Mouse (Mus musculus) large intestine, adult 2 months (tissue): Measurements from ENCODE around the gene Zfp282. TPM values are rescaled to one million over a fixed set of nuclear protein-coding genes. Genes with fewer than 3 reads are reported as not detected.

Source experiments
- DNase-seq: peaks from one replicate; pipeline ENCODE4 v3.0.0-alpha.2; 2012; ENCODE audit warnings: low read depth, low spot score
- whole genome bisulfite sequencing: fragments of 180-500 bp; shearing (Covaris S2); methylation state at CpG from one replicate; pipeline ENCODE4 v1.1.7; 2018; 5-methylcytosine and 5-hydroxymethylcytosine counted together
- polyA plus RNA-seq: library from polyadenylated mRNA; depleted of rRNA; stranded (reverse); fragments of >200 nt; gene quantifications from 2 replicates; pipeline ENCODE4 v1.2.3, GENCODE M21; 2012

Zfp282 gene
- polyA plus RNA-seq, 1 experiment = 6.0 TPM

DNA sequence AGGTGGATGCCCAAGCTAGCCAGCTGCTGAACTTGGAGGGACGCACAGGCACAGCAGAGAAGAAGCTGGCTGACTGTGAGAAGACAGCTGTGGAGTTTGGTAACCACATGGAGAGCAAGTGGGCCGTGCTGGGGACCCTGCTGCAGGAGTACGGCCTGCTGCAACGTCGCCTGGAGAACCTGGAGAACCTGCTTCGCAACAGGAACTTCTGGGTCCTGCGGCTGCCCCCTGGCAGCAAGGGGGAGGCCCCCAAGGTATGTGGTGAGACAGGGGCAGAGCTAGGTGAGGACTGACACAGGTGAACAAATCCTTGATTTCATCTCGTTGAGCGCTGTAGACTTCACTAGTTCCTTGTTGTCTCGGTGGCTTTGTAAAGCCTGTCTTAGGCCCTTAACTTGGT is 3.2 kb downstream of the Zfp282 start:
- 92% methylated on average over 10 of the region's 10 CpGs for WGBS
- DNase-seq = no peak

GRCm38 (mm10) chr6:47888812-47889383 is 11.9 kb downstream of the Zfp282 start:
- no peak for DNase-seq
- WGBS = 77% methylated on average over 8 of the region's 8 CpGs

DNA sequence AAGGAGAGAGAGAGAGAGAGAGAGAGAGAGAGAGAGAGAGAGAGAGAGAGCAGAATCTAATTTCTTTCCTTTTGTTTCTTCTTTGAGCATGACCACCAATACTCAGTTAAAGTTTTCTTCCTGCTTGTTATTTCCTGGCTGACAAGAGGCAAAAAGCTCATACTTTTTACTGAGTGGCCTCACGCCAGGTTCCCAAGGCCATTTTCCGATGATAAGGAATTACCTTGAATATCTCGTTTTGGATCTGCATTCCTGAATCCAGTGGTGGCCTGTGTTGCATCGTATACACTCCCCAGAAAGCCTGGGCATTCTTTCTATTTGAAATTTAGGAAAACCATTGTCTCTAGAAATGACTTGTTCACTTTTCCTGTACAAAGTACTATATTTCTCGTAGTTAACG is 22.4 kb downstream of the Zfp282 start:
- DNase-seq = no peak
- WGBS = 72% methylated on average over 6 of the region's 6 CpGs

DNA sequence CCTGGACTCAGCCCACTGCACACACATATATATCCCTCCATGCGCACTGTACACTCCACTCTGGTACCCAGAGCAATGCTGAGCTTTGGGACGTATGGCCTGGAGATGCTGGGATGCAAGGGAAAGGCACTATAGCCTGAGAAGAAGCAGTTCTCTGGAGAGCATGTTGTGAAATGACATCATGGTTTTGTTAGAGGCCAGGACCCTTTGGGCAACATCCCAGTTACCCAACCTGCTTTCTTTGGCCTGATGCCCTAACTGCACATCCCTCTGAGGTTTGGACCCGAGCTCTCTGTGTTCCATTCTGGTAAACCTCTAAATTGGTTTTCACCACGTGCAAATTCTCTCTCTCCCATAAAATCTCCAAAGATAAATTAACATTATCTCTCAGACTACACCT is 26.6 kb downstream of the Zfp282 start:
- WGBS = 73% methylated on average over 4 of the region's 4 CpGs
- no peak for DNase-seq

DNA sequence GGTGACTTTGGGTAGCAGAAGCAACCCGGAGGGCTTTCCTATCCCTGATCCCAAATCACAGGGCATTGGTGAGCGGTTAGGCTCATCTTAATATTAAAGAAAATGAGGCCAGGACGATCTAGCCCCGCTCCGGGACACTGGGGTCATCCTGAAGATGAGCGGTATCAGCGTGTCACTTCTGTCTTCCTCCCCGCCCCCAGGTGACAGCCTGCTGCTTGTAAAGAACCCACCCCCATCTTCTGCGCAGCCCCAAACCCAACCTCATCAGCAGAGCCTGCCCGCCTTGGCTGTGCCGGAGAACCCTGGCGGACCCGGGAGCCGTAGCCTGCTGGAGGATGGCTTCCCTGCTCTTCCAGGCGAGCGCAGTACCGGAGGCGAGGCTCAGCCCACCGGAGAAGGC is 27.4 kb downstream of the Zfp282 start:
- DNase-seq = no peak
- 89% methylated on average over 19 of the region's 19 CpGs for WGBS

GRCm38 (mm10) chr6:47904917-47905695 is 28.1 kb downstream of the Zfp282 start:
- WGBS = 86% methylated on average over 44 of the region's 44 CpGs
- no peak for DNase-seq

GRCm38 (mm10) chr6:47906326-47906725 is 29.3 kb downstream of the Zfp282 start:
- 97% methylated on average over 5 of the region's 5 CpGs for WGBS
- DNase-seq = no peak

DNA sequence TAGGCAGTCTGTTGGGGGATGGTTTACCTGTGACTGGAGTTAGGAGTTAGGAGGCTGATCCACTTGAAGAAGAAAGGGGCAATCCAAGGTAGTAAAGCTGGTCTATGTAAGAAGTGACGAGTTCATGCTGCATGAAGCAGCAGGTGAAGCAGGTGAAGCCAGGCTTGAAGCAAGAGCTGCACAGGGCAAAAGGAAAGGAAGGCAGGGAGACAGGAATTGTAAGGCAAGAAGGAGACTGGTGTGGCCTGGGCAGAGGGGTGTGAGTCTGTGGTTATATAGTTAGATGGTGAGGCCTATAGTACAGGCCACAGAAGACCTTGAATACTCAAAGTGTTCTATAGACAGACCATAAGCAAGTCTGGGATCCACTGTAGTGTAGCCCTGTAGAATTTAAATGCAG is 32.0 kb downstream of the Zfp282 start:
- WGBS = 79% methylated on average over 1 of the region's 1 CpGs
- no peak for DNase-seq

- DNase-seq = no peak
- WGBS = 19% methylated on average over 1 of the region's 1 CpGs
Measured at GRCm38 (mm10) chr6:47911650-47912049, 34.6 kb downstream of the Zfp282 start.

DNA sequence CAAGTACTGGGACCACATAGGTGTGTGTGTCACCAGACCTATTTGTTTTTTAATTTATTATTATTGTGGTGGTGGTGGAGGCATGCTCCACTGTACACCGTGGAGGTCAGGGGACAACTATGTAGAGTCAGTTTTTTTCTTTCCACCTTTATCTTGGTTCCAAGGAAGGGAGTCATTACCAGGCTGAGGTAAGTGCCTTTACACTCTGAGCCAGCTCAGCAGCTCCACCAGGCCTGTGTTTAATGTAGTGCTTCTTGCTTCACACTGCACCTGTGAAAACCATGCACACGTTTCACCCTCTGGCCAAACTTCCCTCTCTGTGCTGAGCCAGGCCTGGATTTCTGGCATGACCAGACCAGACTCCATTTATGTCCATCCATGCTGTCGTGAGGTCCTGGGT is 36.0 kb downstream of the Zfp282 start:
- 38% methylated on average over 3 of the region's 3 CpGs for WGBS

GRCm38 (mm10) chr6:47917051-47917450 is 40.0 kb downstream of the Zfp282 start:
- 43% methylated on average over 5 of the region's 5 CpGs for WGBS
- DNase-seq = no peak

More for the DNA sequence above, 36.0 kb downstream of the Zfp282 start:
- DNase-seq = no peak

DNA sequence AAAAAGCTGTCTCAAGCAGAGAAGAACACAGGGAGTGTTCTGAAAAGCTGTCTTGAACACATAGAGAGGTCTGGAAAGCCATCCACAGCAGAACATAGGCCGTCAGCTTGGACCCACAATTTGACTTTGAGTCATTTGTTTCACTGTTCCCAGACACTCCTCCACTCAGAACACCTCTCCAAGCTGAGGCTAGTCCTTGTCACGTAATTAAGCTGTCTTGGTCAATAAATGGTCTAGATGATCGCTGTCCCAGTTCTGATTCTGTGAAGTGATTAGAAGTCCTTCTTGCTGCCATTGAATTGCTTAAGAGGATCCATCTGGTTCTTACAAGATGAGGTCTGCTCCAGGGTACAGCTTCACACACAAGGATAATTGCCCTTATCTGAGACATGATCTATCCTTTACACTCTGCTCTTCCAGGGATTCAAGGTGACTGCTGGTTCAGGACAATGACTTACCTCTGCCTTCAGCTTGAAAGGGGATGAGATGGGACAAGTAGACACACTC is 41.8 kb downstream of the Zfp282 start:
- 79% methylated on average over 3 of the region's 3 CpGs for whole genome bisulfite sequencing

GRCm38 (mm10) chr6:47919646-47920446 is 42.8 kb downstream of the Zfp282 start:
- 30% methylated on average over 11 of the region's 11 CpGs for WGBS
- no peak for DNase-seq

More for the DNA sequence above, 41.8 kb downstream of the Zfp282 start:
- DNase-seq = no peak

DNA sequence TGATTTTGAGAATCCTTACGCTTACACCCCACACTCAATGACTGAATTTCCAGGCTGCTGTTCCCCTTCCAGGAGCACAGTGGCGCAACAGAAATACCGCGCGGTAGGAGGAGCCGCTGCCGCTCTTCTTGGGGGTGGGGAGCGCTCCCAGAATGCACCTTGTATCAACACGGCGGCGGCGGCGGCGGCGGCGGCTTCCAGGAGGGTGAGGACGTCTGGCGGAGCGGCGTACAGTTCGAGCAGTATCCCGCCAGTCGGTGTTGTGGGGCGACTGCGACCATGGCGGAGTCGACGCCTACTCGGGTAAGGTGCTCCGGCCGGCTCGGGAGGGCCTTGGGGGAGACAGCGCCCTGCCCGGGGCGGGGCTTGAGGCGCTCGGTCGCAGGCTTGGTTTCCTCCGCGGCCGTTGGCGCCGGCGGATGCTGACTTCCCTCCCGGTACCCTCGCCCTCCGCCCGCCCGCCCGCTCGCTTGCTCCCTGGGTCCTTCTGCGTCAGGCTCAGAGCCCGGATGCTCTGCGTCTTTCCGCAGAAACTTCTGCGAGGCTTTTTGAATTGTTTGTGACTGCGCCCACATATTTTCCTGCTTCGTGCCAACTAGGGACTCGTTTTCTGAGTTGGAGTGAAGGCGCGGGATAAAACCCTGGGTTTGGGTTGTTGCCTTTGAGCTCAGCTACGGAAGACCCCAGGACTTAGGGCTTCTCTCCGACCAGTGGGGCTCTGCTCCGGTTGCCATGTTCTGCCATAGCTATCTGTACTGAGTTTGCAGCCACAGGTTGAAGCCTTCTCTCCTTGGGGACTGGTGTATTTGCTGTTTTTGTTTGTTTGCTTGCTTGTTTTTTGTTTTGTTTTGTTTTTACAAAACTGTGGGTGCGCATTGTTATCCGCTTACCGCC is 43.7 kb downstream of the Zfp282 start, which contains the start of gene Zfp212:
Zfp212 (plus strand) TSS at position 30 of the 894 bp plus-strand sequence.
- DNase-seq = no peak
- WGBS = 1% methylated on average over 67 of the region's 67 CpGs

GRCm38 (mm10) chr6:47942461-47942860 is 65.5 kb downstream of the Zfp282 start:
- DNase-seq = no peak
- WGBS = 44% methylated on average over 12 of the region's 12 CpGs

DNA sequence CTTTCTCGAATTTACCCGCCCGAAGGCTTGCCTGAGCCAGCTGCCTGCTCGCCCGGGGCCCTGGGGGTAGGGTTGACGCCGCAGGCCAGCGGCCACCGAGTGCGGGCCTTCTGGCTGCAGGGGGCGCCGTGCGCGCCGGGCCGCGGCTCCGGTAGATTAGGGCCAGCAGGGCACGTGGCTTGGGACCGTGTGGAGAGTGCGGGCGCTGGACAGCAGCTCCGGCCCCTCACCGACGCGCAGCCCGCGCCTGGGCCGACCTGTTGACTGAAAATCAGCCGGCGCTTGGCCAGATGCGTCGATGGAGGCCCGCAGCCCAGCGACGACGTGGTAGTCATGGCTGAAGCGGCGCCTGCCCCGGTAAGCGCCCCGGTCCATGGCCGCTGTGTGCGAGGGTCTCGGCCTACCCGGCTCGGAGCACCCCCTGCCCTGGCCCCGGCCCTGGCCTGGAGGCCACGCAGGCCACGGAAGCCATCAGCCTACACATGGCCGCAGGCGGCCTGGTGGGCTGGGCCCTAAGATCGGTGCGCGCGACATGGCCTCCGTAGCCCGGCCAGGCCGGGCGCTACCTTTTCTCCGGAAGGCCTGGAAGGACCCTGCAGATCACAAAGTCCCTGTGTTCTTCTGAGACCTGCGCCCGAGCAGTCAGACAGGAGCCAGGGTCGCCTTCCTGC is 66.2 kb downstream of the Zfp282 start:
- DNase-seq = no peak
- 17% methylated on average over 64 of the region's 64 CpGs for WGBS

- 55% methylated on average over 3 of the region's 3 CpGs for WGBS
- no peak for DNase-seq
Measured at GRCm38 (mm10) chr6:47943721-47944120, 66.7 kb downstream of the Zfp282 start.

DNA sequence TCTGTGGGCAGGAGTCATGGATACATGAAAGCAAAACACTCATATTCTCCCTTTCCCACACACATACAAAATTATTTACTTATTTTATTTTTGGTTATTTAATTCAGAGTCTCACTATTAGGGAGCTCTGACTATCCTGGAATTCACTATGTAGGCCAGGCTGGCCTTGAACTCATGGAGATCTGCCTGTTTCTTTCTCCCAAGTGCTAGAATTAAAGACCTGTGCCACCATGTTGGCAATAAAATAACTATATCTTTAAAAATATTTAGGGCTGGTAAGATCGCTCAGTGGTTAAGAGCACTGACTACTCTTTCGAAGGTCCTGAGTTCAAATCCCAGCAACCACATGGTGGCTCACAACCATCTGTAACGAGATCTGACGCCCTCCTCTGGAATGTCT is 70.4 kb downstream of the Zfp282 start:
- DNase-seq = no peak
- WGBS = 95% methylated on average over 4 of the region's 4 CpGs
